Mouse (Mus musculus): Measurements from ENCODE around the gene Fam20a. TPM values are rescaled to one million over a fixed set of nuclear protein-coding genes. Genes with fewer than 3 reads are reported as not detected.

Fam20a gene
- 1.1 and 1.8 TPM in 2 replicates for polyA plus RNA-seq (2015; fragmentation: Nextera tagmentation; extraction: Ambion mirVana)

GRCm38 (mm10) chr11:109721781-109722446 lies at the start of gene Fam20a:
Gene Fam20a, minus strand, starts transcription at chr11:109722279.
- peak; percentile 66 for ATAC-seq
- Histone ChIP-seq H3K27me3 (peaks cover 21% of the 10 kb centered on the region), H3K27ac (no peak within 1 kb of the TSS), H3K9me3 (replicated peaks) (no peaks in the 10 kb centered on the region), H3K4me2 (peak within 1 kb of the TSS; percentile 97), H3K4me1 (peaks cover 27% of the 10 kb centered on the region), H3K9ac (peak within 1 kb of the TSS; percentile 66), H3K36me3 (ENCODE audit: poor library complexity, severe bottlenecking) (no peaks in the 10 kb centered on the region), H3K4me3 (peak within 1 kb of the TSS; percentile 46)
- under 1% methylated on average over 31 of the region's 31 CpGs for WGBS

- no peaks in the 10 kb centered on the region for H3K27me3 ChIP-seq
- no peaks in the 10 kb centered on the region; the same call in 1 of the 2 replicates for H3K9me3 ChIP-seq (replicated peaks)
- no peak overlapping the region for H3K4me3 ChIP-seq
- WGBS, result 84% methylated on average over 1 of the region's 1 CpGs
- H3K4me2 ChIP-seq, result no peak overlapping the region
- no peak overlapping the region for H3K27ac ChIP-seq
- ATAC-seq, result no peak
- no peak overlapping the region for H3K9ac ChIP-seq
- H3K4me1 ChIP-seq, result no peaks in the 10 kb centered on the region
- H3K36me3 ChIP-seq (ENCODE audit: poor library complexity, severe bottlenecking), result no peaks in the 10 kb centered on the region
These were observed 49.3 kb upstream of the Fam20a start for GRCm38 (mm10) chr11:109771381-109771780.

- no peak overlapping the region for H3K9ac ChIP-seq
- H3K36me3 ChIP-seq (ENCODE audit: poor library complexity, severe bottlenecking), result no peaks in the 10 kb centered on the region
- H3K27ac ChIP-seq, result no peak overlapping the region
- H3K4me3 ChIP-seq, result no peak overlapping the region
- ATAC-seq, result no peak
- no peaks in the 10 kb centered on the region for H3K27me3 ChIP-seq
- H3K4me1 ChIP-seq, result no peaks in the 10 kb centered on the region
- WGBS, result 84% methylated on average over 14 of the region's 14 CpGs
- no peak overlapping the region for H3K4me2 ChIP-seq
- H3K9me3 ChIP-seq (replicated peaks), result no peaks in the 10 kb centered on the region; the same call in 1 of the 2 replicates
These were observed 48.1 kb upstream of the Fam20a start for GRCm38 (mm10) chr11:109770185-109770584.

- H3K4me1 ChIP-seq, result no peaks in the 10 kb centered on the region
- H3K9ac ChIP-seq, result no peak overlapping the region
- 86% methylated on average over 5 of the region's 5 CpGs for WGBS
- H3K4me2 ChIP-seq, result no peak overlapping the region
- ATAC-seq, result no peak
- H3K4me3 ChIP-seq, result no peak overlapping the region
- no peaks in the 10 kb centered on the region for H3K9me3 ChIP-seq (replicated peaks)
- H3K36me3 ChIP-seq (ENCODE audit: poor library complexity, severe bottlenecking), result no peaks in the 10 kb centered on the region
- H3K27ac ChIP-seq, result no peak overlapping the region
- no peaks in the 10 kb centered on the region for H3K27me3 ChIP-seq
These were observed 47.0 kb upstream of the Fam20a start for GRCm38 (mm10) chr11:109769091-109769490.

GRCm38 (mm10) chr11:109760063-109760462 lies 38.0 kb upstream of the Fam20a start:
- no peak overlapping the region for H3K4me3 ChIP-seq
- WGBS, result 89% methylated on average over 7 of the region's 7 CpGs
- no peaks in the 10 kb centered on the region; the same call in 1 of the 2 replicates for H3K9me3 ChIP-seq (replicated peaks)
- H3K27ac ChIP-seq, result no peak overlapping the region
- H3K27me3 ChIP-seq, result no peaks in the 10 kb centered on the region
- no peaks in the 10 kb centered on the region for H3K36me3 ChIP-seq (ENCODE audit: poor library complexity, severe bottlenecking)
- ATAC-seq, result no peak
- H3K4me2 ChIP-seq, result no peak overlapping the region
- H3K4me1 ChIP-seq, result no peaks in the 10 kb centered on the region
- H3K9ac ChIP-seq, result no peak overlapping the region

- Histone ChIP-seq H3K36me3 (ENCODE audit: poor library complexity, severe bottlenecking) (no peaks in the 10 kb centered on the region), H3K27ac (no peak overlapping the region), H3K27me3 (no peaks in the 10 kb centered on the region), H3K9ac (no peak overlapping the region), H3K9me3 (replicated peaks) (no peaks in the 10 kb centered on the region; the same call in 1 of the 2 replicates), H3K4me2 (no peak overlapping the region), H3K4me3 (no peak overlapping the region), H3K4me1 (no peaks in the 10 kb centered on the region)
- no peak for ATAC-seq
- 93% methylated on average over 2 of the region's 2 CpGs for WGBS
These were observed 36.6 kb upstream of the Fam20a start for GRCm38 (mm10) chr11:109758616-109759215.

DNA sequence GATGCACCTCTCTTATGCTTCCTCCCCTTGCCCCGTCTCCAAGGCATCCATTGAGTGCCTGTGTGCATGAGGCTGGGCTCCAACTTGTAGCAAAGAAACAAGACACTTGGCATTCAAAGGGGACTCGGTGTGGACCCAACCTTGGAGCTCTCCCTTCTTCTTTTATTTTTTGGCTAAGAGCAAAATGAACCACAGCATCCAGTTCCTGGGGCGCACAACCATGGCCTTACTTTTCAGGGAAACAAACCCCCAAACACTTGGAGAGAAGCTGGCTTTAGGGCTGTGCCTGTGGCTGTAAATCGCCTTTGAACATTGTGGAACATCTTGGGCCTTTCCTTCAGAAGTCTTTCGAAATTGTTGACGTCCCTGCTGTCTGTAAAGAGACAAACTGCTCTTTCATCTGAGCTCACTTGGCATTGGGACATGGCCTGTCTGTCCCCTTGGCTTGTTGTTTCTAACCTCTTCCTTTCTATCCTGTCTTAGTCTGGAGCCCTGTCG lies 32.1 kb upstream of the Fam20a start:
- 82% methylated on average over 7 of the region's 7 CpGs for WGBS
- Histone ChIP-seq H3K27ac (no peak overlapping the region), H3K36me3 (ENCODE audit: poor library complexity, severe bottlenecking) (no peaks in the 10 kb centered on the region), H3K9ac (no peak overlapping the region), H3K4me3 (no peak overlapping the region), H3K4me2 (no peak overlapping the region), H3K9me3 (replicated peaks) (no peaks in the 10 kb centered on the region), H3K4me1 (peaks cover 11% of the 10 kb centered on the region), H3K27me3 (no peaks in the 10 kb centered on the region)
- ATAC-seq, result no peak

- Histone ChIP-seq H3K4me3 (no peak overlapping the region), H3K27ac (no peak overlapping the region), H3K9ac (no peak overlapping the region; the same call in 1 of the 2 replicates), H3K27me3 (no peaks in the 10 kb centered on the region), H3K9me3 (replicated peaks) (no peaks in the 10 kb centered on the region), H3K36me3 (ENCODE audit: poor library complexity, severe bottlenecking) (no peaks in the 10 kb centered on the region), H3K4me2 (no peak overlapping the region), H3K4me1 (peaks cover 11% of the 10 kb centered on the region)
- no peak for ATAC-seq
- WGBS, result 38% methylated on average over 12 of the region's 12 CpGs
These were observed 29.8 kb upstream of the Fam20a start for GRCm38 (mm10) chr11:109751636-109752603.

DNA sequence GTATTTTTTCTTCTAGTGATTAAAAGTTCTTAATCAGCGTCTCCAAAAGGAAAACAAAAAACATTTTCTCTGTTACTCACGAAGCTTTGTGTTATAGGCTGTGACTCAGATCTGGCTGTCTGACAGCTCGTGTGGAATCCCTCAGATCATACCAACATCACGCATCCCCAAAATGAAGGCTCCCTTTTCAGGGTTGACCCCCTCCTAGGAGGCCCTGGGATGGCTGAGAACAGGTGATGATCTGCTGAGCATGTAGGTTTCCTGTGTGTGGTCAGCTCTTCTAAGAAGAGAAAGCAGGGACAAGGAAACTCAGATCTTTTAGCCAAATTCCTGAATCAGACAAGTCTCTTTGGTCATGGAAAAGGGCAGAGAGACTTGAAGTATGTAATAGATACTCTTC lies 23.1 kb upstream of the Fam20a start:
- Histone ChIP-seq H3K27me3 (no peaks in the 10 kb centered on the region), H3K4me2 (no peak overlapping the region), H3K36me3 (ENCODE audit: poor library complexity, severe bottlenecking) (no peaks in the 10 kb centered on the region), H3K27ac (no peak overlapping the region), H3K4me1 (no peaks in the 10 kb centered on the region), H3K4me3 (no peak overlapping the region), H3K9ac (no peak overlapping the region), H3K9me3 (replicated peaks) (no peaks in the 10 kb centered on the region)
- no peak for ATAC-seq
- 83% methylated on average over 4 of the region's 4 CpGs for WGBS

DNA sequence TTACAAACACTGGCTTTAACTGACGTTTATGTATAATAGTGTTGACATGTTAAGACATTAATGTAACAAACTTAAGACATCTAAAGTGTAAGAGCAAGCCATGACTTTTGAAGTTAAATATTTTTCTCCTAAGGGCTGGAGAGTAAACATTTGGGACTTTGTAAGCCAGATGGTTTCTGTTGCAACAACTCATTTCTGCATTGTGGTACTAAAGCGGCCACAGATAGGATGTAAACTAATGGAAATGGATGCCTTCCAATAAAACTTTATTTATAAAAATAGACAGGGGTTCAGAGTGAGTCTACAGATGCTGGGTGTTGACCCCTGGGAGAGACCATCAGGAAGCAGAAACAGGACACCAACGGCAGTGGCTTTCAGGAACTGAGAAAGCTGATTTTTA lies 15.9 kb upstream of the Fam20a start:
- Histone ChIP-seq H3K27ac (no peak overlapping the region), H3K9ac (no peak overlapping the region), H3K4me1 (no peaks in the 10 kb centered on the region), H3K4me2 (no peak overlapping the region), H3K36me3 (ENCODE audit: poor library complexity, severe bottlenecking) (no peaks in the 10 kb centered on the region), H3K27me3 (no peaks in the 10 kb centered on the region), H3K9me3 (replicated peaks) (no peaks in the 10 kb centered on the region), H3K4me3 (no peak overlapping the region)
- no peak for ATAC-seq
- 89% methylated on average over 3 of the region's 3 CpGs for WGBS

GRCm38 (mm10) chr11:109736406-109736805 lies 14.3 kb upstream of the Fam20a start:
- 92% methylated on average over 3 of the region's 3 CpGs for WGBS

GRCm38 (mm10) chr11:109734341-109734740 lies 12.3 kb upstream of the Fam20a start:
- Histone ChIP-seq H3K9ac (no peak overlapping the region), H3K9me3 (replicated peaks) (no peaks in the 10 kb centered on the region)

More at GRCm38 (mm10) chr11:109736406-109736805, 14.3 kb upstream of the Fam20a start:
- Histone ChIP-seq H3K27ac (no peak overlapping the region), H3K27me3 (no peaks in the 10 kb centered on the region), H3K4me1 (no peaks in the 10 kb centered on the region), H3K36me3 (ENCODE audit: poor library complexity, severe bottlenecking) (no peaks in the 10 kb centered on the region), H3K4me2 (no peak overlapping the region), H3K9me3 (replicated peaks) (no peaks in the 10 kb centered on the region), H3K4me3 (no peak overlapping the region), H3K9ac (no peak overlapping the region)
- no peak for ATAC-seq

More at GRCm38 (mm10) chr11:109734341-109734740, 12.3 kb upstream of the Fam20a start:
- ATAC-seq, result no peak
- Histone ChIP-seq H3K27me3 (no peaks in the 10 kb centered on the region), H3K4me3 (no peak overlapping the region), H3K4me2 (no peak overlapping the region), H3K27ac (no peak overlapping the region), H3K36me3 (ENCODE audit: poor library complexity, severe bottlenecking) (no peaks in the 10 kb centered on the region), H3K4me1 (no peaks in the 10 kb centered on the region)
- 91% methylated on average over 1 of the region's 1 CpGs for WGBS
